Mouse (Mus musculus): ENCODE data around the gene Amy2a1. TPM values are rescaled to one million over a fixed set of nuclear protein-coding genes. Genes with fewer than 3 reads are reported as not detected.
"Not testable (repeated sequence)": the region's sequence is repeated elsewhere in the genome, so short reads cannot be mapped to it uniquely, and the experiment has no call there.

The Amy2a1 gene
- not detected in 3 replicates for total RNA-seq (2017)

GRCm38 (mm10) chr3:113532328-113532727 lies at the start of gene Amy2a1:
TSS of gene Amy2a1 (minus strand) at chr3:113532428.
- ATAC-seq (replicated peaks; ENCODE audit: insufficient number of reproducible peaks, low FRiP score, low TSS enrichment, poor library complexity, severe bottlenecking) = not testable (repeated sequence)

- no peak for ATAC-seq (replicated peaks; ENCODE audit: insufficient number of reproducible peaks, low FRiP score, low TSS enrichment, poor library complexity, severe bottlenecking)
Observed at GRCm38 (mm10) chr3:113574578-113574977, 42.4 kb upstream of the Amy2a1 start.

GRCm38 (mm10) chr3:113574138-113574537 lies 41.9 kb upstream of the Amy2a1 start:
- ATAC-seq (replicated peaks; ENCODE audit: insufficient number of reproducible peaks, low FRiP score, low TSS enrichment, poor library complexity, severe bottlenecking) = no peak

GRCm38 (mm10) chr3:113572158-113572557 lies 39.9 kb upstream of the Amy2a1 start:
- no peak for ATAC-seq (replicated peaks; ENCODE audit: insufficient number of reproducible peaks, low FRiP score, low TSS enrichment, poor library complexity, severe bottlenecking)

GRCm38 (mm10) chr3:113539692-113540091 lies 7.5 kb upstream of the Amy2a1 start:
- ATAC-seq (replicated peaks; ENCODE audit: insufficient number of reproducible peaks, low FRiP score, low TSS enrichment, poor library complexity, severe bottlenecking) = no peak

Other genes starting within 250 kb of the Amy2a1 start
- not detected in 3 replicates for gene Amy2a4, start 241.0 kb downstream of the Amy2a1 start, total RNA-seq (2017)
- not detected in 3 replicates for gene Amy2a3, start 208.4 kb downstream of the Amy2a1 start, total RNA-seq (2017)
- gene Amy2a2, start 175.8 kb downstream of the Amy2a1 start, total RNA-seq (2017) = not detected in 3 replicates
- 4.0 to 5.7 TPM in 2 of 3 replicates, not detected in the other for gene Amy1, start 74.3 kb upstream of the Amy2a1 start, total RNA-seq (2017)
- 74.1 to 145 TPM (median 111 TPM) in 3 replicates for gene Rnpc3, start 97.7 kb upstream of the Amy2a1 start, total RNA-seq (2017)

Data from monocyte, adult 5-6 weeks (primary cell).